Mouse (Mus musculus) MEL-GATA-1-ER (cell line): ENCODE results near the gene Gm5129.
A peak's percentile ranks its signal among the peaks of the same experiment; 100 is the strongest.
"Not testable (repeated sequence)": the region's sequence is repeated elsewhere in the genome, so short reads cannot be mapped to it uniquely, and the experiment has no call there.

Experiments
- DNase-seq: peaks from one replicate; pipeline ENCODE4 v3.0.0-alpha.2; 2012; ENCODE audit warnings: low read depth; ENCODE audit errors: extremely low read depth

Gene Gm5129

DNA sequence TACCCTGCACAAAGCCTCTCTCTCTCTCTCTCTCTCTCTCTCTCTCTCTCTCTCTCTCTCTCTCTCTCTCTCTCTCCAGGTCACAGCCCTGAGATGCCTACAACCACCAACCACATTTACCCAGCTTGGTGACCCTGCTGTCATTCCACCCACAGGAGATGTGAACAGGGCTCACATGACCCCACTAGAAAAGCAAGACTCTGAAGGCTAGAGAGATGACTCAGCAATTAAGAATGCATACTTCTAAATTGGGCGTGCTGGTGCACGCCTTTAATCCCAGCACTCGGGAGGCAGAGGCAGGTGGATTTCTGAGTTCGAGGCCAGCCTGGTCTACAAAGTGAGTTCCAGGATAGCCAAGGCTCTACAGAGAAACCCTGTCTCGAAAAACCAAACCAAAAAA lies 9.7 kb downstream of the Gm5129 start:
- not testable (repeated sequence) for DNase-seq

DNA sequence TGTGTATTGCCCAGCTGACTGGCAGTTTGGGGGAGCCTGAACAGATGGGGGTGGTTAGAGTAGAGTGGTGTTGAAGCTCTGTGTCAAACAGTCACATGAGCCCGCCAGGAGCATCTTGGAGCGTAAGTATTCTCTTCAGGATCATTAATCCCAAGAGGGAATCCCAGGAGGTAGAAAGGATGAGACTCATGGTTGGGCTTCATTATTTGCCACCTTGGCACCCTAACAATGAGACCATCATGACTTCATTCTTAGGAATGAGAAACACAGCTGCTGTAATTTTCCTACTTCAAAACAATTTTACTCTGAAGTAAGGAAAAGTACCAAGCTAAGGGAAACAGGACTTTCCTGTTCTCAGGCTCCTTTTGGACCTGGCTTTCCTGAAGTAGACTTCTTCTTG lies 10.4 kb downstream of the Gm5129 start:
- DNase-seq: no peak

DNA sequence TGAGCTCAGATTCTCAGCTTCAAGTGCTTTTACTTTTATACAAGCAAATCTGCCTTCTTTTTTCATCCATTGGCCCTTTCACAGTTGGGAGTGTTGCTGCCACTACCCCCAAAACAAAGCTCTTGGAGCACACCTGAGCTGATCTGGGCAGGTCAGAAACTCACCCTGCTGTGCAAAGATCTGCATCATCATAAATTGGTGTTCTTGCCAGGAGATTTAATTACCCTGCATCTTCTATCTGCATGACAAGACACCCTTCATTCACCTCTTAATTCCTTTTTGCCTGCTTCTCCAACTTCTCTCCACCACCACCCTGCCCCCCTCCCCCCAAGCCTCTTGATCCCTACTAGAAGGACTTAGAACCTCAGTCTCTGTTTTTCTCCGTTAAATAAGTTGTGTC lies 14.6 kb downstream of the Gm5129 start:
- no peak for DNase-seq

- DNase-seq: no peak
These were observed 22.8 kb downstream of the Gm5129 start for GRCm38 (mm10) chr5:29712906-29713305.

DNA sequence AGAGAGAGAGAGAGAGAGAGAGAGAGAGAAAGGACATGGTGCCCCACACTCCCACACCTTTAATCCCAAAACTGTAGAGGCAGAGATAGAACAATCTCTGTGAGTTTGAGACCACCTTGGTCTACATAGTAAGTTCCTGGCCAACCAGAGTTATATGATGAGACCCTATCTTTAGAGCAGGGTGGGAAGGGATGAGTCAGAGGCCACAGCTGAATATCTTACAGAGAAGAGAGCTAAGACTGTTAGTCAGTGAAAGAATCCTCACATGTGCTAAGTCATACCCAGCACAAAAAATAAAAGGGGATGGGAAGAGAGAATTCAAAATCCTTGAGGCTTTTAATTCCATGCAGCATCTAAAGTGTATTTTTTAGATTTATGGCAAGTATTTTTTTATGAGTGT lies 24.1 kb downstream of the Gm5129 start:
- no peak for DNase-seq

GRCm38 (mm10) chr5:29708258-29708657 lies 27.5 kb downstream of the Gm5129 start:
- no peak for DNase-seq

GRCm38 (mm10) chr5:29707241-29707640 lies 28.5 kb downstream of the Gm5129 start:
- no peak for DNase-seq

DNA sequence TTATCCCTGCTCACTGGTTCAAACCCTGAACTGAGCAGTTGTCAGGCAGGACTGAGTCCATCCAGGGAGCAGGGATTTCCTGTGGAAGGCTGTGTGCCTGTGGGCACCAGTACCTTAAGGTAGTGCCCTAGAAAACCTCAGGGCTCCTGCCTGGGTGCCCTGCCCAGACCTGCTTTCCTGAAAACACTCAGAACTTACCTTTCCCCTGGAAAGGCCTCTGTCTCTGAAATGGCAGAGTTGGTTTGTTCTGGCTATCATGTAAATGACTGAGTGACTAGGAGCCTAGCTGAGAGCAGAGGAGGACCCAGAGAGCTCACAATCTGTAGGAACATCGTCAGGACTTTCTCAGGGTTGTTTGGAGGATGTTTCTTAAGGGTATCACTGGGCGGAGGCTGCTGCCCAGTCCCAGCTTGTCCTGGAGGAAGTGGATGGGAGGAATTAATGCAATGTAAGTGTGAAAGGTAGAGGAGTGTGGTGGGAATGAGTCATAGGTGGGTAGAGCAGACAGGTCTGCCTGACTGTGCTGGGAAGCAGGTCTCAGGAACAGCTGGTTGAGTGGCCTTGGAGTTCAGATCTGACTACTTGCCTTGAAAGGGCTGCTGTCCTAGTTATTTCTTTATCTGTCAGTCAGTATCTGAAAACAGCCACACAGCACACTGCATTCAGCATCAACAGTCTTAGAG lies 36.1 kb downstream of the Gm5129 start:
- no peak for DNase-seq

DNA sequence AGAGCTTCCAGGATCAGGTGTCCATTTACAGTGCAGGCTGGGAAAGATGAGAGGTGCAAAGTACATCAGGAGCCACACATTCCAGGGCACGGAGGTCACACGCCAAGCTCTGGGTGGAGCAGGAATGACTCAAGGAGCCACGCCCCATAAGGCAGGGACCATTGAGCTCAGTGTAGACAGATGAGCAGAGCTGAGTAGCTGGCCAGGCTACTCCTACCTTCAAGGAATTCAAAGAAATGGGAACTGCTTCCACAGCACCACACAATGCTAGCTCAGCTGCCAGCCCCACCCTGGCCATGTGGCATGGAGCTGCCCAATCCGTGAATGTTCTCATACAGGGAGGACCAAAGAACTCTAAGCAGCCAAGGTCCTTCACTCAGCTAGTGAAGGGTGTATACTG lies 37.2 kb downstream of the Gm5129 start:
- no peak for DNase-seq

GRCm38 (mm10) chr5:29688352-29688751 lies 47.4 kb downstream of the Gm5129 start:
- no peak for DNase-seq

DNA sequence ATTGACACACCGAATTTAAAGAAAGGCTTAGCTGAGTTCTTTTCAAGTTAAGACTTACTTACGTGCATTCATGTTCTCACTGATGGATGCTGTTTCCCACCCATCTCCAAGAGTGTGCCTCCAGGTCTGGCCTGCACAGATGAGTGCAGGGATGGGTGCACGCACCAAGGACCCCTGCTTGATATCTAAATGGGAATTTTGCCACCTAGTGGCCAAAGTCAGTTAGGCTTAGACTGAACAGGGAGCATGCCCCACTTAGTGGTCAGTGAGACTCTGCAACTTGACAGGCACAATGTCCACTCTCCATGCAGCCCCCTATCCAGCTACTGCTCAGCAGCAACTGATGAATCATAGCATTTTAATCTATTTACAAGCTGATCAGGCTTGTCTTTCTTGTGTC lies 48.1 kb downstream of the Gm5129 start:
- DNase-seq: peak; percentile 11
